Mouse (Mus musculus) urinary bladder, postnatal 4 days (tissue): ENCODE data around the gene U2af1l4.

Experiments
- DNase-seq, 2 experiments: peaks; one replicate each; pipeline ENCODE4 v3.0.0; 2021 to 2022; ENCODE audit warnings: low spot score in 2 of 2

Gene U2af1l4

GRCm38 (mm10) chr7:30552102-30553020 lies 10.7 kb upstream of the U2af1l4 start, which contains the start of the genes Hspb6 and Proser3:
TSS of gene Hspb6 (plus strand) at chr7:30552178.
TSS of gene Proser3 (minus strand) at chr7:30552299.
- DNase-seq, result peak; percentile 94 to 96

GRCm38 (mm10) chr7:30553021-30553589 lies 10.0 kb upstream of the U2af1l4 start:
- DNase-seq, result peak in 1 of 2 experiments; percentile 44

- DNase-seq, result no peak
Measured at GRCm38 (mm10) chr7:30553810-30554584, 9.1 kb upstream of the U2af1l4 start.

DNA sequence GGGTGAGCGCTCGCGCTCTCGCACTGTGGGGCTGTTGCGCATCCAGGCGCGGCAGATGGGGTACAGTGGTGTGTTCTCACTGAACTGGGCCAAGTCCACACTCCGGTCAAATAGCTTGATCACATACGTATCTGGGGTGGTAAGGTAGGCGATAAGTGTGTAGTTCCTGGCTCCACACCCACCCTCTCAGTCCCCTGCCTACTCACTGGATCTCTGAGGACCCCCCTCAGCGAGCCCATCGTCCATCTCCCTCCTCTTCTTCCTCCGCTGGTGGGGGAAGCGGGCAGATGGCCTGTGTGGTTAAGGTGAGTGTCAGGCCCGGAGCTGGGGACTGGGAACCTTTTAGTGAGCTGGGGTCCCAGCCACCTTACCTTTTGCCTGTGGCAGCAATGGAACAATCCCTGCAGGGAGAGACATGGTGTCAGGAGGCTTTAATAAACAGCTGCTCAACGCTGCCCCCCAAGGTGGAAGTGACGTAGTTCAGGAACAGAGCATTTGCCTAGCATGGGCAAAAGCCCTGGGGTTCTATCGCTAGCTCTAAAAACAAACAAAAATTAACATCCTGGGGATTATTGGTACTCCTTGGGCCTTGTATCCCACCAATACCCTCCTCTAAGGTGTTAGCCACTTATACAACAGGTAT lies 6.1 kb upstream of the U2af1l4 start:
- DNase-seq, result no peak

GRCm38 (mm10) chr7:30557901-30558514 lies 5.1 kb upstream of the U2af1l4 start:
- DNase-seq, result no peak

GRCm38 (mm10) chr7:30558656-30559442 lies 4.3 kb upstream of the U2af1l4 start:
- no peak for DNase-seq

- peak; percentile 94 to 95 for DNase-seq
Measured at GRCm38 (mm10) chr7:30559443-30559954, 3.6 kb upstream of the U2af1l4 start, which contains the start of gene Lin37. TSS of gene Lin37 (minus strand) at chr7:30559838.

DNA sequence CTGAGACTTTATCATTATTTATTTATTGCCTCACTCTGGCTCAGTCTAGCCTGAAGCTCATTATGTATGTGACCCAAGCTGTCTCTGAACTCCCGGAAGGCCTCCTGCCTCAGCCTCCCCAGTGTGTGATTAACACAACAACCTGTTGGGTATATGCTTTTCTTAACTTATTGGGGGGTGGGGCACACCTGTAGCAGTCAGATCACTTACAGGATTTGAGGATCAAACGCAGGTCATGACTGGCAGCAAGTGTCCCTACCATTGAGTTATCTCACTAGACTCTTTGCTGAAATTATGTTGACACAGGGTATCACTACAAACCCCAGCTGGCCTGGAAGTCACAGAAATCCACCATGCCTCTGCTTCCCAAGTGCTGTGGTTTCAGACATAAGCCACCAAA lies 2.8 kb upstream of the U2af1l4 start:
- DNase-seq, result no peak

DNA sequence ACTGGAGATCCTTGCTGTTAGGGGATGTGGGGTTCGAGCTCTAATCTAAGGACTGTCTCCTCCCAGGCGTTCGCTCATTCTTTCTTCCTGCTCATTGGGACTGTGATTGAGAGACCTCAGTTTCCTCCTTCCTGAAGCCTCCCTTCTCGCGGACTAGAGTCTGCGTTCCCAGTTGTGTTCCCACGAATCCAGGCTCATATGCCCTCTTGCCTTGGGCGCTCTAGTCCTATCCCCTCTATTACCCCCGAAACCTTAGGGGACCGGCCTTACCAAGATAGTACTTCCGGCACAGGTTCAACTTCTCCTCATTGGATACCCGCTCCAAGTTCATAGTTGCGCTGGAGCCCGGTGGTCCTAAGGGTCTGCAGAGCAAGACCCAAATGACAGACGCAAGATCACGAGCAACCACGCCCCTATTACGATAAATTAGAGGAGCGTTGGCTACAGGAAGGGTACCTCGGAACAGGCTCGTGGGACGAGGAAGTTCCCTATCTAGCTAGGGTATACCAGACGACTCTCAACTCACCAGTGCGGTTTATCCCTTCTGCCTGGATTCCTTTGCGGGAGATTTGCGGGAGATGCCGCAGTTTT lies 480 bp upstream of the U2af1l4 start:
- no peak for DNase-seq

DNA sequence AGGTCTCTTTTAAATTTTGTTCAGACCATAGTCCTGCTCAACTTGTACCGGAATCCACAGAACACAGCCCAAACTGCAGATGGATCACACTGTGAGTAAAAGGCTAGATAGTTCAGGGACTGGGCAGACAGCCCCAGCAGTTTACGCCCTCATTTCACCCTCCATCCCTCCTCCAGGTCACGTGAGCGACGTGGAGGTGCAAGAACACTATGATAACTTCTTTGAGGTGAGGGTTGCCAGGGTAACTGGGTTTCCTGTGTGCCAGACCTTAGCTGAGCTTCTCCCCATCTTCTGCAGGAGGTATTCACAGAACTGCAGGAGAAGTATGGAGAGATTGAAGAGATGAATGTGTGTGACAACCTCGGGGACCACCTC lies 792 bp downstream of the U2af1l4 start:
- no peak for DNase-seq

- no peak for DNase-seq
Measured at GRCm38 (mm10) chr7:30564970-30565571, 2.0 kb downstream of the U2af1l4 start, which contains the start of gene Igflr1. TSS of gene Igflr1 (plus strand) at chr7:30565427.

DNA sequence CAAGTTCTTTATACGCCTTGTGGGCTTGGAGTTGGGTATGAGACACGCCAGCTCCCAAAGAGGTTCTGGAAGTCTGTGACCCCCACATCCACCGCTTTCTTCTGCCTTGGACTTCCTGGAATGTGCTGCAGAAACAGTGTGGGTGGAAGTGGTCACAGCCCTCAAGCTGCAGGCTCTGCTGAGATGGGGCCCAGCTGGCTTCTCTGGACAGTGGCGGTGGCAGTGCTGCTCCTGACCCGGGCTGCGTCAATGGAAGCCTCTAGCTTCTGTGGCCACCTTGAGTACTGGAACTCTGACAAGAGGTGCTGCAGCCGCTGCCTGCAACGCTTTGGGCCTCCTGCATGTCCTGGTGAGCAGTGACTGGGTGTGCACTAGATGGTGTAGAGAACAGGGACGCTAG lies 2.9 kb downstream of the U2af1l4 start:
- no peak for DNase-seq

DNA sequence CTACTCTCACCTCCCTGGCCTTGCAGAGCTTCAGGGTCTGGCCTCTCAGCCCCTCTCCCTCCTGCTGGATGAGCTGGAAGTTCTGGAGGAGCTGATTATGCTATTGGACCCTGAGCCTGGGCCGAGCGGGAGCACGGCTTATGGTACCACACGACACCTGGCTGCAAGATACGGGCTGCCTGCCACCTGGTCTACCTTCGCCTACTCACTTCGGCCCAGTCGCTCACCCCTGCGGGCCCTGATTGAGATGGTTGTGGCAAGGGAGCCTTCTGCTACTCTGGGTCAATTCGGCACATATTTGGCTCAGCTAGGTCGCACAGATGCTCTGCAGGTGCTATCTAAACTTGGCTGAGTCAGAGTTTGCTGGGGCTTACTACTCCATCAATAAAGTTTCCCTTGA lies 4.5 kb downstream of the U2af1l4 start:
- DNase-seq, result no peak

- DNase-seq, result no peak
Measured at GRCm38 (mm10) chr7:30572389-30572788, 9.3 kb downstream of the U2af1l4 start.

DNA sequence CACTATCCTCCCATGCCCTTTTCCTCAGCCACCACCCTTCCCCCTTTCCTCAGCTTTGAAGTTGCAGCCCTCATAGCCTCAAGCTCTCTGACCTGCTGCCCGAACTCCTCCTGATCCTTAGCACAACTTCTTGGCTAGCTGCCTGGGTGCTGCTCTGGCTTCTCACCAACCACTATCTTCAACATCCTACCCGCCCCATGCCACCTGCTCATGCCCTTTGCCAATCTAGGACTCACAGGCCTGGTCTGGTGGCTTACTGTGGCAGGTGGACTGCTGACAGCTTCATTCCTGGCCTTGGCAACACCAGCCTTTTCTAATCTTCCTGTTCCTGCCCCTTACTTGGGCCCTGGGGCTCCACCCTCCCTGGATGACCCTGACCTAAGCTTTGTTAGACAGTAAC lies 9.9 kb downstream of the U2af1l4 start:
- no peak for DNase-seq

GRCm38 (mm10) chr7:30579950-30580349 lies 16.8 kb downstream of the U2af1l4 start:
- DNase-seq, result no peak

DNA sequence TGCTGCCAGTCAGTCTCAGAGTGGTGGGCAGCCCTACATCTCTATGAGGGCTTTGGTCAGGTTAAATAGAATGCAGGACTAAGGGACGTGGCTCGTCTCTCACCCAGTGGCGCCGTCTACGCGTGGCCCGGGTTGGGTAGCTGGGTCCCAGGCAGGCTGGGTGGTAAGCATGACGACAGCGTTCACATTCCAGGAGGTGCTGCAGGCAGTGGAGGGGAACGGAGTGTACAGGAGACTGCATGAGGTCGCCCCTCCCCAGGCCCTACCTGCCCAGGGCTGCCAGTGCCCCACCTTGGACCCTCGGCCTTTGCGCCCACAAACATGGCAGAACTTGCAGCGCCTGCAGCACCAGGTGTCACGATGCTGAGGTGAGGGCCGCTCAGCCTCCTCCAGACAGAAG lies 18.4 kb downstream of the U2af1l4 start:
- no peak for DNase-seq

DNA sequence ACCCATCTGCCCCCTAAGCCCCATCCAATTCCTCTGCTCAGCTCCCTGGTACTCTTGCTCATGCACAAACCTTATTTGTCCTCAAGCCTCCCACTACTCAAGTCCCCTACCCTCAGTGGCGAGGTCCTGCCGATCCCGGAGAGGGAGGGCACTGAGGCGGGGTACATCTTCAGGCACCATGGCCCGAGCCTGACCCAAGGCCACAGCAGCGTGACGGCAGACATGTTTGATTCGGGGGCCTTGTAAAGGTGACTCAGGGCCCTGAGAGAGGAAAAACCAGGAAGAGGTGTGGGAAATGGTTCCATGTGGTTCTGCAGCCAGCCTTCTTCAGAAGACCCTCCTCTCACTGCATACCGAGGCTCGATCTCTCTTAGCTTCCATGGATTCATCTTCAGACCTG lies 21.2 kb downstream of the U2af1l4 start:
- DNase-seq, result no peak

GRCm38 (mm10) chr7:30585170-30585569 lies 22.1 kb downstream of the U2af1l4 start:
- DNase-seq, result no peak
